Mouse (Mus musculus): Measurements from ENCODE around the gene Vamp1. TPM values are rescaled to one million over a fixed set of nuclear protein-coding genes. Genes with fewer than 3 reads are reported as not detected.
"Not testable (repeated sequence)": the region's sequence is repeated elsewhere in the genome, so short reads cannot be mapped to it uniquely, and the experiment has no call there.

The Vamp1 gene
- polyA plus RNA-seq, 1 experiment, result 14.3 TPM

DNA sequence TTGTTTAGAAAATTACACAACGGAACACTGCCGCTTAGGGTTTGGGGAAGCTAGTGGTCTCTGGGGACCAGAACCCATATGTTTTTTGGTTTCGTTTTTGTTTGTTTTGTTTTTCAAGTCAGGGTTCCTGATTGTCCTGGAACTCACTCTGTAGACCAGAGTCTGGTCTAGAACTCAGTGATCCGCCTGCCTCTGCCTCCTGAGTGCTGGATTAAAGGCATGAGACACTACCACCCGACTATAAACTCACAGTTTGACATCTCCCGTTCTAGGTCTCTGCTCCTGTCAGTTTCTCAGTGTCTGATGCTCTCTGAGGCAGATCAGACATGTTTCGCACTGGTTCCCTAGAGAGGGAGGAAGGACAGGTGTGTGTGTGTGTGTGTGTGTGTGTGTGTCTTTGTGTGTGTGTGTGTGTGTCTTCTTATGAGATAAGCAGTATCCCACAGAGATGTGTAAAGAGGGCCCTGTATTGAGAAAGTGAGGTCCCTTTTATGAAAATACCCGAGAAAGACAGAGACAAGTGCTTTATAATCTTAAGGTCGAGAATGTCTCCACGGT lies 57.0 kb downstream of the Vamp1 start:
- Histone ChIP-seq H3K4me3 (ENCODE audit: low read depth, low read length) (no peak overlapping the region), H3K9me3 (replicated peaks; ENCODE audit: control insufficient read depth, insufficient read depth, low read length, poor library complexity, severe bottlenecking) (no peaks in the 10 kb centered on the region), H3K27ac (ENCODE audit: insufficient read depth, low read length) (no peak overlapping the region), H3K36me3 (ENCODE audit: control insufficient read depth, insufficient read depth, low read length, poor library complexity, severe bottlenecking) (no peaks in the 10 kb centered on the region), H3K4me1 (ENCODE audit: control insufficient read depth, insufficient read depth, low read length) (peaks cover 2% of the 10 kb centered on the region), H3K9ac (ENCODE audit: low read depth, poor library complexity, severe bottlenecking) (no peak overlapping the region), H3K27me3 (ENCODE audit: control insufficient read depth, insufficient read depth, low read length, poor library complexity, severe bottlenecking) (no peaks in the 10 kb centered on the region)
- TF ChIP-seq POLR2A (IDR thresholded peaks at IDR 0.05; ENCODE audit: insufficient read depth, low read length) (no peak), CTCF (IDR thresholded peaks at IDR 0.05; ENCODE audit: low read depth, low read length) (no peak), EP300 (IDR thresholded peaks at IDR 0.05; ENCODE audit: insufficient read depth, low read depth, low read length) (no peak)

DNA sequence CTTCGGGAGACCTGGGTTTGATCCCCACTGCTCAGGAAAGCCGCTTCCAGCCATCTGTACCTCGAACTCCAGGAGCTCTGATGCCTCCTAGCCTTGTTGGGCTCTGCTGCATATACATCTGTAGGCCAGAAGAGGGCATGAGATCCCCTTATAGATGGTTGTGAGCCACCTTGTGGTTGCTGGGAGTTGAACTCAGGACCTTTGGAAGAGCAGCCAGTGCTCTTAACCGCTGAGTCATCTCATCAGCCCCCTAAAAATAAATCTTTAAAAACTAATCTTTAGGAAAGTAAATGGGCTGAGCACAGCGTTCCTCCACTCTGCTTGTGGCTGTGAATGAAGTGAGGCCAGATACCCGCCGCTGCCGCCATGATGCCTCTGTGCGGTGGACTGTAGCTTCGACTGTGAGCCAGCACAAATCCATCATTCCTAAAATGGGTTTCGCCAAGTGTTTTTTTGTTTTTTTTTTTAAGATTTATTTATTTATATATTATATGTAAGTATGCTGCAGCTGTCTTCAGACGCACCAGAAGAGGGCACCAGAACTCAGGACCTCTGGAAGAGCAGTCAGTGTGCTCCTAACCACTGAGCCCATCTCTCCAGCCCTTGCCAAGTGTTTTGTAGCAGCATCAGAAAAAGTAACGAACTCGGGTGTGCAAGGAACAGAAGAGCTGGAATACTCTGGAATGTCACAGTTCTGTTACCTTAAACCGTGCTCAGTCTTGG lies 59.7 kb downstream of the Vamp1 start:
- Histone ChIP-seq H3K9me3 (replicated peaks; ENCODE audit: control insufficient read depth, insufficient read depth, low read length, poor library complexity, severe bottlenecking) (no peaks in the 10 kb centered on the region), H3K27me3 (ENCODE audit: control insufficient read depth, insufficient read depth, low read length, poor library complexity, severe bottlenecking) (no peaks in the 10 kb centered on the region), H3K27ac (ENCODE audit: insufficient read depth, low read length) (no peak overlapping the region), H3K4me1 (ENCODE audit: control insufficient read depth, insufficient read depth, low read length) (peaks cover 2% of the 10 kb centered on the region), H3K4me3 (ENCODE audit: low read depth, low read length) (no peak overlapping the region), H3K36me3 (ENCODE audit: control insufficient read depth, insufficient read depth, low read length, poor library complexity, severe bottlenecking) (no peaks in the 10 kb centered on the region), H3K9ac (ENCODE audit: low read depth, poor library complexity, severe bottlenecking) (no peak overlapping the region)
- TF ChIP-seq CTCF (IDR thresholded peaks at IDR 0.05; ENCODE audit: low read depth, low read length), result peak; percentile 71
- TF ChIP-seq POLR2A (IDR thresholded peaks at IDR 0.05; ENCODE audit: insufficient read depth, low read length), result no peak

DNA sequence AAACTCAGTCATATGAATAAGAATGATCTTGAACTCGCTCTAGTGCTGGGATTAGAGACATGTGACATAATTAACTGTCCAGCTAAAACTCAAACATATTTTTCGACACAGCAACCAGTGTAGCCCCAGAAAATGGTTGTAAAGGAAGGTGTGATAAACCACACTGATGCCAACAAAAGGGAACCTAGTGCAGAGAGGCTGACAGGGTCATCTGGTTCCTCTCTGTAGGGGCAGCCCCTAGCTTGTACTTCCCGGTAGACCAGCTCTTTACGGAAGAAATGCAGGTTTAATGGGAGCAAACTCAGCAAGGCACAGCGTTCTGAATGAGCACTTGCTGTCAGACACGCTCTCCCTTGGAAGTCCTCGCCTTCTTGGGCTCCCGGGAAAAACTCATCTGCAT lies 64.4 kb downstream of the Vamp1 start:
- Histone ChIP-seq H3K9me3 (replicated peaks; ENCODE audit: control insufficient read depth, insufficient read depth, low read length, poor library complexity, severe bottlenecking) (no peaks in the 10 kb centered on the region; the same call in 1 of the 2 replicates), H3K36me3 (ENCODE audit: control insufficient read depth, insufficient read depth, low read length, poor library complexity, severe bottlenecking) (no peaks in the 10 kb centered on the region), H3K4me1 (ENCODE audit: control insufficient read depth, insufficient read depth, low read length) (no peaks in the 10 kb centered on the region), H3K27me3 (ENCODE audit: control insufficient read depth, insufficient read depth, low read length, poor library complexity, severe bottlenecking) (no peaks in the 10 kb centered on the region), H3K4me3 (ENCODE audit: low read depth, low read length) (no peak overlapping the region), H3K27ac (ENCODE audit: insufficient read depth, low read length) (no peak overlapping the region), H3K9ac (ENCODE audit: low read depth, poor library complexity, severe bottlenecking) (no peak overlapping the region)
- TF ChIP-seq CTCF (IDR thresholded peaks at IDR 0.05; ENCODE audit: low read depth, low read length) (no peak), POLR2A (IDR thresholded peaks at IDR 0.05; ENCODE audit: insufficient read depth, low read length) (no peak), EP300 (IDR thresholded peaks at IDR 0.05; ENCODE audit: insufficient read depth, low read depth, low read length) (no peak)

DNA sequence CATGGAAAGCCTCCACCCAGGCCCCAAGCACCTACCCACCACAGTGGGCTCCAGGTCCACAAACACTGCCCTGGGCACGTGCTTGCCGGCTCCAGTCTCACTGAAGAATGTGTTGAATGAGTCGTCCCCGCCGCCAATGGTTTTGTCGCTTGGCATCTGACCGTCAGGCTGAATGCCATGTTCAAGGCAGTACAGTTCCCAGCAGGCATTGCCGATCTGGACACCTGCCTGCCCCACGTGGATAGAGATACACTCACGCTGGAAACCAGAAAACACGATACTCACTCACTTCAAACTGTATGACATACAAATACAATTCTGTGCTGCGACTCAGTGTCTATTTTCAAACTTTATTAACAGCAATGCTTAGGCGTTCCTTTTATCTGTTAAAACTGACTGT lies 67.4 kb downstream of the Vamp1 start:
- not testable (repeated sequence) for H3K9ac ChIP-seq (ENCODE audit: low read depth, poor library complexity, severe bottlenecking); H3K27me3 ChIP-seq (ENCODE audit: control insufficient read depth, insufficient read depth, low read length, poor library complexity, severe bottlenecking); H3K36me3 ChIP-seq (ENCODE audit: control insufficient read depth, insufficient read depth, low read length, poor library complexity, severe bottlenecking); H3K27ac ChIP-seq (ENCODE audit: insufficient read depth, low read length); H3K4me3 ChIP-seq (ENCODE audit: low read depth, low read length); H3K4me1 ChIP-seq (ENCODE audit: control insufficient read depth, insufficient read depth, low read length); H3K9me3 ChIP-seq (replicated peaks; ENCODE audit: control insufficient read depth, insufficient read depth, low read length, poor library complexity, severe bottlenecking)

DNA sequence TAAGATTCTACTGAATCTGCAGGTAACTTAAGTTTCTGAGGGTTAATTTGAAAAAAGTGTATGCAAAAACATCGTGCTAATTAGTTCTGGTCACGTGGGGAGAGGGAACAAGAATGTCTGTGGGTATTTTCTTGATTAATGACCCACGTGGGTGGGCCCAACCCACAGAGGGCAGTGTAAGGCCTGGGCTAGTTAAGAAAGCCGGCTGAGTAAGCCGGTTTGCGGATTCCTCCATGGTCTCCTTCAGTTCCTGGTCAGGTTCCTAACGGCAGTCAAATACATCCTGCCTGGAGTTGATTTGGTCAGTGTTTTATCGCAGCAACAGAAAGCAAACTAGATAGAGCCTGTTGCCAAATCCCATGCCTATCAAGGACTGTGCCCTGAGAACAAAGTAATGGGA lies 68.9 kb downstream of the Vamp1 start:
- Histone ChIP-seq H3K36me3 (ENCODE audit: control insufficient read depth, insufficient read depth, low read length, poor library complexity, severe bottlenecking) (no peaks in the 10 kb centered on the region), H3K27ac (ENCODE audit: insufficient read depth, low read length) (no peak overlapping the region), H3K27me3 (ENCODE audit: control insufficient read depth, insufficient read depth, low read length, poor library complexity, severe bottlenecking) (0 out of 2 replicates have a peak, but pooled peaks cover 2% of the 10 kb centered on the region), H3K9ac (ENCODE audit: low read depth, poor library complexity, severe bottlenecking) (no peak overlapping the region), H3K4me1 (ENCODE audit: control insufficient read depth, insufficient read depth, low read length) (no peaks in the 10 kb centered on the region), H3K4me3 (ENCODE audit: low read depth, low read length) (no peak overlapping the region), H3K9me3 (replicated peaks; ENCODE audit: control insufficient read depth, insufficient read depth, low read length, poor library complexity, severe bottlenecking) (peaks cover 4% of the 10 kb centered on the region; the same call in 1 of the 2 replicates)
- TF ChIP-seq CTCF (IDR thresholded peaks at IDR 0.05; ENCODE audit: low read depth, low read length) (no peak), EP300 (IDR thresholded peaks at IDR 0.05; ENCODE audit: insufficient read depth, low read depth, low read length) (no peak), POLR2A (IDR thresholded peaks at IDR 0.05; ENCODE audit: insufficient read depth, low read length) (no peak)

DNA sequence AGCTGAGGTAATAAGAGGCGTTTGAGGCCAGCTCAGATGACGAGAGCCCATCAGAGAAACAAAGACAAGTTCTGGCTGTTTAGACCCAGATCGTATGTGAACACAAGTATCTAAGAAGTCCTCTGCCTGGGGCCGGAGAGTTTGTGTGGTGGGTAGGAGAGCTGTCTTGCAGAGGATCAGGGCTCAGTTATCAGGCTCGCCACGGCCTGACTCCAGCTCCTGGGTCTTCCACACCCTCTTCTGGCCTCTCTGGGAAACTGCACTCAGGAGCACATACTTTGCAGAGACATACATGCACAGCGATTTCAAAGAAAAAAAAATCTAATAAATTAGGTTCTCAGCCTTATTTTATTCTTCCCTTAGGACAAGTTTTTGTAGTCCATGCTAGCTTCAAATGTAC lies 69.4 kb downstream of the Vamp1 start:
- 0 out of 2 replicates have a peak, but pooled peaks cover 2% of the 10 kb centered on the region for H3K27me3 ChIP-seq (ENCODE audit: control insufficient read depth, insufficient read depth, low read length, poor library complexity, severe bottlenecking)
- H3K27ac ChIP-seq (ENCODE audit: insufficient read depth, low read length), result no peak overlapping the region
- no peaks in the 10 kb centered on the region for H3K36me3 ChIP-seq (ENCODE audit: control insufficient read depth, insufficient read depth, low read length, poor library complexity, severe bottlenecking)
- H3K9ac ChIP-seq (ENCODE audit: low read depth, poor library complexity, severe bottlenecking), result no peak overlapping the region
- no peak for TF ChIP-seq POLR2A (IDR thresholded peaks at IDR 0.05; ENCODE audit: insufficient read depth, low read length)
- peak; percentile 8 for TF ChIP-seq CTCF (IDR thresholded peaks at IDR 0.05; ENCODE audit: low read depth, low read length)
- no peak for TF ChIP-seq EP300 (IDR thresholded peaks at IDR 0.05; ENCODE audit: insufficient read depth, low read depth, low read length)
- peaks cover 4% of the 10 kb centered on the region; the same call in 1 of the 2 replicates for H3K9me3 ChIP-seq (replicated peaks; ENCODE audit: control insufficient read depth, insufficient read depth, low read length, poor library complexity, severe bottlenecking)
- no peaks in the 10 kb centered on the region for H3K4me1 ChIP-seq (ENCODE audit: control insufficient read depth, insufficient read depth, low read length)
- no peak overlapping the region for H3K4me3 ChIP-seq (ENCODE audit: low read depth, low read length)

Data from ES-Bruce4 (cell line).